Mouse (Mus musculus) left cerebral cortex, adult 18-20 months (tissue): ENCODE measurements around the gene Gm10309. TPM values are rescaled to one million over a fixed set of nuclear protein-coding genes. Genes with fewer than 3 reads are reported as not detected.

ENCODE experiments used
- DNase-seq, 2 experiments: peaks; one replicate each; pipeline ENCODE4 v3.0.0; 2021 to 2022; ENCODE audit warnings: low spot score in 2 of 2, mixed read lengths in 1 of 2
- total RNA-seq, 2 experiments: library from RNA; stranded (reverse); gene quantifications; 2 replicates each; pipeline ENCODE4 v1.2.3; 2021

Gene Gm10309
- total RNA-seq, 2 experiments from 2014 or later: not detected

- no peak for DNase-seq
These were observed 28.4 kb downstream of the Gm10309 start for GRCm38 (mm10) chr17:86476674-86477073.

GRCm38 (mm10) chr17:86471684-86472083 lies 33.3 kb downstream of the Gm10309 start:
- DNase-seq: peak in 1 of 2 experiments; percentile 62

- no peak for DNase-seq
These were observed 34.9 kb downstream of the Gm10309 start for GRCm38 (mm10) chr17:86470160-86470559.

- no peak for DNase-seq
These were observed 37.1 kb downstream of the Gm10309 start for GRCm38 (mm10) chr17:86467967-86468366.

- DNase-seq: no peak
These were observed 37.6 kb downstream of the Gm10309 start for GRCm38 (mm10) chr17:86467291-86467898.

GRCm38 (mm10) chr17:86466871-86467270 lies 38.2 kb downstream of the Gm10309 start:
- no peak for DNase-seq

GRCm38 (mm10) chr17:86466412-86466811 lies 38.6 kb downstream of the Gm10309 start:
- no peak for DNase-seq

GRCm38 (mm10) chr17:86465865-86466264 lies 39.2 kb downstream of the Gm10309 start:
- no peak for DNase-seq

- peak in 1 of 2 experiments; percentile 53 for DNase-seq
These were observed 40.2 kb downstream of the Gm10309 start for GRCm38 (mm10) chr17:86464689-86465363.

- DNase-seq: no peak
These were observed 40.8 kb downstream of the Gm10309 start for GRCm38 (mm10) chr17:86464197-86464596.

- no peak for DNase-seq
These were observed 41.7 kb downstream of the Gm10309 start for GRCm38 (mm10) chr17:86463369-86463768.

GRCm38 (mm10) chr17:86460645-86461430 lies 44.2 kb downstream of the Gm10309 start:
- no peak for DNase-seq

GRCm38 (mm10) chr17:86458302-86458980 lies 46.6 kb downstream of the Gm10309 start:
- no peak for DNase-seq

GRCm38 (mm10) chr17:86456512-86456911 lies 48.5 kb downstream of the Gm10309 start:
- DNase-seq: no peak

GRCm38 (mm10) chr17:86454351-86454706 lies 50.7 kb downstream of the Gm10309 start:
- DNase-seq: no peak

GRCm38 (mm10) chr17:86453673-86454350 lies 51.2 kb downstream of the Gm10309 start:
- no peak for DNase-seq

- no peak for DNase-seq
These were observed 52.1 kb downstream of the Gm10309 start for GRCm38 (mm10) chr17:86452934-86453333.
